Mouse (Mus musculus) CH12.LX (cell line): ENCODE data around the gene Ly6g6e. TPM values are rescaled to one million over a fixed set of nuclear protein-coding genes. Genes with fewer than 3 reads are reported as not detected.
"Not testable (repeated sequence)": the region's sequence is repeated elsewhere in the genome, so short reads cannot be mapped to it uniquely, and the experiment has no call there.

Source experiments
- DNase-seq: peaks from one replicate; pipeline ENCODE4 v3.0.0-alpha.2; 2013; ENCODE audit errors: extremely low read depth
- H3K27ac ChIP-seq: 2 replicates; pipeline ENCODE4 v1.5.1; 2012; ENCODE audit warnings: low read depth, mild to moderate bottlenecking, control low read depth, moderate library complexity; ENCODE audit not compliant: insufficient read depth
- H3K27me3 ChIP-seq: replicated peaks from 2 replicates; pipeline ENCODE3; 2012; ENCODE audit warnings: inconsistent platforms
- H3K36me3 ChIP-seq, 2 experiments: replicated peaks in 1 of 2; 2 replicates each; pipeline versions ENCODE3 to v1.6.1; 2012; ENCODE audit warnings: inconsistent platforms in 1 of 2, low read length in 1 of 2, mild to moderate bottlenecking in 1 of 2, mixed read lengths in 1 of 2, moderate library complexity in 1 of 2; ENCODE audit not compliant: control insufficient read depth in 1 of 2, insufficient read depth in 1 of 2
- H3K4me1 ChIP-seq, 2 experiments: 2 replicates each; pipeline ENCODE4 v1.6.1; 2012; ENCODE audit warnings: inconsistent platforms in 1 of 2, moderate library complexity in 1 of 2; ENCODE audit not compliant: insufficient read depth in 2 of 2, control insufficient read depth in 1 of 2
- H3K4me2 ChIP-seq: 2 replicates; pipeline ENCODE4 v1.6.1; 2012; ENCODE audit warnings: low read depth, mild to moderate bottlenecking, control low read depth; ENCODE audit not compliant: poor library complexity, insufficient read depth, severe bottlenecking
- H3K4me3 ChIP-seq, 3 experiments: fragments of 150-350 bp in 1 of 3; sonication (generic) in 1 of 3; replicated peaks in 1 of 3; 2 replicates each; pipeline versions ENCODE3 to v1.5.1; 2011 to 2012; ENCODE audit warnings: low read depth in 2 of 3, low read length in 2 of 3, mild to moderate bottlenecking in 2 of 3, moderate library complexity in 2 of 3, control low read depth in 1 of 3, improper control_type of control experiment in 1 of 3, inconsistent platforms in 1 of 3, mixed read lengths in 1 of 3; ENCODE audit not compliant: poor library complexity in 1 of 3
- H3K79me2 ChIP-seq: replicated peaks from 2 replicates; pipeline ENCODE4 v1.6.1; 2012; ENCODE audit warnings: mild to moderate bottlenecking, moderate library complexity; ENCODE audit not compliant: control insufficient read depth, poor library complexity, insufficient read depth, severe bottlenecking; ENCODE audit errors: extremely low read depth
- H3K9ac ChIP-seq: 2 replicates; pipeline ENCODE4 v1.6.1; 2012; ENCODE audit warnings: low read depth, mild to moderate bottlenecking, control low read depth, moderate library complexity; ENCODE audit not compliant: insufficient read depth
- H3K9me3 ChIP-seq: replicated peaks from 2 replicates; pipeline ENCODE3; 2012; ENCODE audit warnings: low read length, inconsistent platforms, mixed read lengths
- BHLHE40 ChIP-seq: IDR thresholded peaks from 2 replicates; pipeline ENCODE4 v1.6.1; 2011; ENCODE audit warnings: mild to moderate bottlenecking, low read depth, low read length, improper control_type of control experiment
- CTCF ChIP-seq, 2 experiments: IDR thresholded peaks in 1 of 2; conservative IDR thresholded peaks in 1 of 2; 2 replicates each; pipeline ENCODE4 v1.5.1; 2011 to 2012; ENCODE audit warnings: low read depth in 2 of 2, low read length in 2 of 2, improper control_type of control experiment in 1 of 2, inconsistent platforms in 1 of 2, mild to moderate bottlenecking in 1 of 2, moderate library complexity in 1 of 2
- EP300 ChIP-seq: IDR thresholded peaks from 2 replicates; pipeline ENCODE4 v1.6.1; 2011; ENCODE audit warnings: low read length, improper control_type of control experiment
- IRF4 ChIP-seq: IDR thresholded peaks from 2 replicates; pipeline ENCODE4 v1.6.1; 2014; ENCODE audit warnings: low read depth, mild to moderate bottlenecking, inconsistent platforms, low read length, improper control_type of control experiment
- KAT2A ChIP-seq: IDR thresholded peaks from 2 replicates; pipeline ENCODE4 v1.6.1; 2012; ENCODE audit warnings: low read length, improper control_type of control experiment, inconsistent platforms; ENCODE audit not compliant: insufficient replicate concordance
- RAD21 ChIP-seq: IDR thresholded peaks from 2 replicates; pipeline ENCODE4 v1.6.1; 2011; ENCODE audit warnings: low read depth, mild to moderate bottlenecking, low read length, improper control_type of control experiment, moderate library complexity
- RCOR1 ChIP-seq: conservative IDR thresholded peaks from 2 replicates; pipeline ENCODE4 v1.6.1; 2012; ENCODE audit warnings: low read depth, mild to moderate bottlenecking, inconsistent platforms, low read length, improper control_type of control experiment
- SIN3A ChIP-seq: IDR thresholded peaks from 2 replicates; pipeline ENCODE4 v1.6.1; 2012; ENCODE audit warnings: low read length, improper control_type of control experiment, inconsistent platforms
- SMC3 ChIP-seq: IDR thresholded peaks from 2 replicates; pipeline ENCODE4 v1.6.1; 2011; ENCODE audit warnings: low read depth, low read length, improper control_type of control experiment
- TBP ChIP-seq: conservative IDR thresholded peaks from 2 replicates; pipeline ENCODE4 v1.6.1; 2011; ENCODE audit warnings: low read depth, low read length, improper control_type of control experiment
- TCF12 ChIP-seq: IDR thresholded peaks from 2 replicates; pipeline ENCODE4 v1.6.1; 2014; ENCODE audit warnings: low read depth, mild to moderate bottlenecking, inconsistent platforms, low read length, improper control_type of control experiment
- ZKSCAN1 ChIP-seq: IDR thresholded peaks from 2 replicates; pipeline ENCODE4 v1.6.1; 2012; ENCODE audit warnings: low read depth, inconsistent platforms, low read length, improper control_type of control experiment, borderline replicate concordance
- dilution Hi-C: fragments of 300-500 bp; cut with MboI; formaldehyde crosslinking; loops from 2 replicates; pipeline ENCODE4 v1.14.3; 2020; ENCODE audit warnings: low sequenced_read_pairs; ENCODE audit not compliant: extremely low pct_unique_long_range_greater_than_20kb, extremely low pct_ligation_motif_present
- in situ Hi-C: fragments of 300-500 bp; cut with MboI; formaldehyde crosslinking; loops from 3 replicates; pipeline ENCODE4 v1.14.3; 2019; ENCODE audit warnings: low sequenced_read_pairs, low pct_ligation_motif_present, low pct_unique_long_range_greater_than_20kb, mixed read lengths
- polyA plus RNA-seq: library from polyadenylated mRNA; unstranded; fragments of >175 nt; gene quantifications from 2 replicates; pipeline ENCODE4 v1.2.1, GENCODE M21; 2012; ENCODE audit warnings: low read depth; ENCODE audit not compliant: insufficient read length
- total RNA-seq, 2 experiments: library from RNA; depleted of rRNA; stranded (reverse); fragments of 300-350 nt in 1 of 2; fragments of >200 nt in 1 of 2; gene quantifications; 2 replicates each; pipeline ENCODE4 v1.2.3; 2012 to 2014

Gene Ly6g6e
- total and polyA plus RNA-seq, 3 experiments = not detected

GRCm38 (mm10) chr17:35032323-35032870, 44.3 kb upstream of the Ly6g6e start:
- Histone ChIP-seq H3K27ac (no peak overlapping the region), H3K4me2 (no peak overlapping the region), H3K9ac (no peak overlapping the region), H3K9me3 (no peaks in the 10 kb centered on the region), H3K36me3 (peaks cover 0 to 26% of the 10 kb centered on the region in 2 experiments), H3K27me3 (no peaks in the 10 kb centered on the region), H3K4me1 (peaks cover 10 to 49% of the 10 kb centered on the region in 2 experiments), H3K79me2 (no peaks in the 10 kb centered on the region), H3K4me3 (no peak overlapping the region)
- DNase-seq = peak; percentile 40
- peak; percentile 27; the same call in 1 of the 2 replicates for TF ChIP-seq SMC3
- TF ChIP-seq CTCF (conservative IDR thresholded peaks at IDR 0.05 in 1 of 2, IDR thresholded peaks at IDR 0.05 in 1 of 2; ENCODE audit: low read depth in 2 of 2, low read length in 2 of 2) = peak in 1 of 2 experiments; percentile 40; a peak in 2 of 4 replicates
- TF ChIP-seq RAD21 = peak; percentile 10
- TF ChIP-seq ZKSCAN1 = no peak
- TF ChIP-seq TCF12 = no peak
- TF ChIP-seq IRF4 = no peak
- no peak for TF ChIP-seq BHLHE40
- TF ChIP-seq EP300 = no peak
- dilution Hi-C loops (no loop called here), in situ Hi-C loops (no loop called here)

GRCm38 (mm10) chr17:35033703-35034102, 43.0 kb upstream of the Ly6g6e start:
- H3K79me2 ChIP-seq, H3K4me2 ChIP-seq, H3K4me3 ChIP-seq, DNase-seq, H3K9ac ChIP-seq, H3K9me3 ChIP-seq, H3K27me3 ChIP-seq, dilution Hi-C loops, in situ Hi-C loops, H3K27ac ChIP-seq: not testable (repeated sequence)
- H3K4me1 ChIP-seq = peaks cover 5 to 39% of the 10 kb centered on the region in 2 experiments; a peak in 3 of 4 replicates
- peaks cover 0 to 26% of the 10 kb centered on the region in 2 experiments for H3K36me3 ChIP-seq

GRCm38 (mm10) chr17:35034896-35035295, 41.8 kb upstream of the Ly6g6e start:
- no peak for TF ChIP-seq RCOR1
- no peak for TF ChIP-seq TBP
- no peak for TF ChIP-seq SIN3A
- TF ChIP-seq KAT2A = no peak
- Histone ChIP-seq H3K4me2 (no peak overlapping the region), H3K27me3 (no peaks in the 10 kb centered on the region), H3K27ac (no peak overlapping the region), H3K36me3 (peaks cover 0 to 20% of the 10 kb centered on the region in 2 experiments), H3K9me3 (no peaks in the 10 kb centered on the region), H3K9ac (no peak overlapping the region), H3K79me2 (no peaks in the 10 kb centered on the region), H3K4me1 (peaks cover 5 to 27% of the 10 kb centered on the region in 2 experiments; a peak in 3 of 4 replicates), H3K4me3 (no peak overlapping the region)
- in situ Hi-C loops (no loop called here), dilution Hi-C loops (no loop called here)
- no peak for DNase-seq
